Mouse (Mus musculus): ENCODE measurements around the gene Slc25a25. TPM values are rescaled to one million over a fixed set of nuclear protein-coding genes. Genes with fewer than 3 reads are reported as not detected.

Gene Slc25a25
- polyA plus RNA-seq, 1 experiment from 2014 or later = 49.9 TPM

- Histone ChIP-seq H3K27ac (replicated peaks) (no peak overlapping the region), H3K4me1 (replicated peaks) (peaks cover 8% of the 10 kb centered on the region), H3K36me3 (peaks cover 26% of the 10 kb centered on the region), H3K4me2 (no peak overlapping the region), H3K9ac (no peak overlapping the region), H3K27me3 (peaks cover 16% of the 10 kb centered on the region; the same call in 1 of the 2 replicates), H3K4me3 (no peak overlapping the region), H3K9me3 (no peaks in the 10 kb centered on the region)
- no peak for ATAC-seq (ENCODE audit: low read depth)
- 81% methylated on average over 2 of the region's 2 CpGs for WGBS
Observed at GRCm38 (mm10) chr2:32382689-32383088, 68.6 kb downstream of the Slc25a25 start.

- H3K4me1 ChIP-seq (replicated peaks) = peaks cover 8% of the 10 kb centered on the region
- H3K27me3 ChIP-seq = peaks cover 16% of the 10 kb centered on the region; the same call in 1 of the 2 replicates
- peak within 1 kb of the TSS; percentile 63 for H3K4me3 ChIP-seq
- ATAC-seq (ENCODE audit: low read depth) = peak; percentile 84
- WGBS = under 1% methylated on average over 45 of the region's 47 CpGs
- peak within 1 kb of the TSS; percentile 91 for H3K4me2 ChIP-seq
- H3K36me3 ChIP-seq = peaks cover 35% of the 10 kb centered on the region
- peak within 1 kb of the TSS; percentile 61 for H3K27ac ChIP-seq (replicated peaks)
- H3K9ac ChIP-seq = peak within 1 kb of the TSS; percentile 78
- H3K9me3 ChIP-seq = no peaks in the 10 kb centered on the region
Observed at GRCm38 (mm10) chr2:32381775-32382223, 69.4 kb downstream of the Slc25a25 start, which contains the start of gene 1110008P14Rik. TSS of gene 1110008P14Rik (minus strand) at chr2:32381938.

- no peaks in the 10 kb centered on the region for H3K9me3 ChIP-seq
- H3K27me3 ChIP-seq = peaks cover 16% of the 10 kb centered on the region; the same call in 1 of the 2 replicates
- peak; percentile 72 for ATAC-seq (ENCODE audit: low read depth)
- peak overlapping the region; percentile 78 for H3K9ac ChIP-seq
- H3K4me2 ChIP-seq = peak overlapping the region; percentile 91
- peak overlapping the region; percentile 61 for H3K27ac ChIP-seq (replicated peaks)
- peak overlapping the region; percentile 63 for H3K4me3 ChIP-seq
- peaks cover 40% of the 10 kb centered on the region for H3K36me3 ChIP-seq
- H3K4me1 ChIP-seq (replicated peaks) = peaks cover 8% of the 10 kb centered on the region
- 2% methylated on average over 27 of the region's 27 CpGs for WGBS
Observed at GRCm38 (mm10) chr2:32381141-32381774, 70.0 kb downstream of the Slc25a25 start.

- Histone ChIP-seq H3K4me2 (no peak overlapping the region), H3K27ac (replicated peaks) (no peak overlapping the region), H3K4me3 (no peak overlapping the region), H3K9me3 (no peaks in the 10 kb centered on the region), H3K27me3 (peaks cover 16% of the 10 kb centered on the region; the same call in 1 of the 2 replicates), H3K9ac (no peak overlapping the region), H3K4me1 (replicated peaks) (peaks cover 8% of the 10 kb centered on the region), H3K36me3 (peaks cover 52% of the 10 kb centered on the region)
- no peak for ATAC-seq (ENCODE audit: low read depth)
- WGBS = 89% methylated on average over 7 of the region's 7 CpGs
Observed at GRCm38 (mm10) chr2:32380001-32380500, 71.2 kb downstream of the Slc25a25 start.

GRCm38 (mm10) chr2:32376963-32377362 lies 74.3 kb downstream of the Slc25a25 start:
- no peak overlapping the region for H3K4me3 ChIP-seq
- H3K4me2 ChIP-seq = no peak overlapping the region
- ATAC-seq (ENCODE audit: low read depth) = no peak
- WGBS = 91% methylated on average over 10 of the region's 10 CpGs
- no peaks in the 10 kb centered on the region for H3K9me3 ChIP-seq
- no peak overlapping the region for H3K9ac ChIP-seq
- H3K27me3 ChIP-seq = no peaks in the 10 kb centered on the region
- peaks cover 8% of the 10 kb centered on the region for H3K4me1 ChIP-seq (replicated peaks)
- no peak overlapping the region for H3K27ac ChIP-seq (replicated peaks)
- peaks cover 81% of the 10 kb centered on the region for H3K36me3 ChIP-seq

- Histone ChIP-seq H3K9me3 (no peaks in the 10 kb centered on the region), H3K4me1 (replicated peaks) (no peaks in the 10 kb centered on the region), H3K27ac (replicated peaks) (no peak overlapping the region), H3K4me3 (no peak overlapping the region), H3K36me3 (peaks cover 96% of the 10 kb centered on the region), H3K4me2 (no peak overlapping the region), H3K9ac (no peak overlapping the region), H3K27me3 (no peaks in the 10 kb centered on the region)
- WGBS = 89% methylated on average over 13 of the region's 13 CpGs
- ATAC-seq (ENCODE audit: low read depth) = no peak
Observed at GRCm38 (mm10) chr2:32375317-32375940, 75.8 kb downstream of the Slc25a25 start.

- Histone ChIP-seq H3K9me3 (no peaks in the 10 kb centered on the region), H3K9ac (no peak overlapping the region), H3K36me3 (peaks cover 97% of the 10 kb centered on the region), H3K4me3 (no peak overlapping the region), H3K27ac (replicated peaks) (no peak overlapping the region), H3K4me2 (no peak overlapping the region), H3K4me1 (replicated peaks) (no peaks in the 10 kb centered on the region), H3K27me3 (no peaks in the 10 kb centered on the region)
- 95% methylated on average over 10 of the region's 10 CpGs for WGBS
- no peak for ATAC-seq (ENCODE audit: low read depth)
Observed at GRCm38 (mm10) chr2:32374191-32374590, 77.1 kb downstream of the Slc25a25 start.

GRCm38 (mm10) chr2:32367315-32367714 lies 83.9 kb downstream of the Slc25a25 start:
- Histone ChIP-seq H3K27me3 (no peaks in the 10 kb centered on the region), H3K4me1 (replicated peaks) (peaks cover 15% of the 10 kb centered on the region), H3K4me2 (no peak overlapping the region), H3K9ac (no peak overlapping the region), H3K27ac (replicated peaks) (no peak overlapping the region), H3K36me3 (peaks cover 69% of the 10 kb centered on the region), H3K4me3 (no peak overlapping the region), H3K9me3 (no peaks in the 10 kb centered on the region)
- 93% methylated on average over 5 of the region's 5 CpGs for WGBS
- no peak for ATAC-seq (ENCODE audit: low read depth)

Other genes with a start within 250 kb of the Slc25a25 start
- 25.8 and 25.9 TPM in 2 replicates for gene Pomt1, start 214.9 kb downstream of the Slc25a25 start, polyA plus RNA-seq (2015; fragmentation: Nextera tagmentation; extraction: Ambion mirVana)
- 68.3 and 75.5 TPM in 2 replicates for gene Uck1, start 191.3 kb downstream of the Slc25a25 start, polyA plus RNA-seq (2015; fragmentation: Nextera tagmentation; extraction: Ambion mirVana)
- 27.8 and 30.0 TPM in 2 replicates for gene Golga2, start 164.1 kb downstream of the Slc25a25 start, polyA plus RNA-seq (2015; fragmentation: Nextera tagmentation; extraction: Ambion mirVana)
- gene Swi5, start 163.4 kb downstream of the Slc25a25 start, polyA plus RNA-seq (2015; fragmentation: Nextera tagmentation; extraction: Ambion mirVana) = 432 and 483 TPM in 2 replicates
- gene Ciz1, start 99.1 kb downstream of the Slc25a25 start, polyA plus RNA-seq (2015; fragmentation: Nextera tagmentation; extraction: Ambion mirVana) = 49.9 and 51.1 TPM in 2 replicates
- gene Dnm1, start 98.1 kb downstream of the Slc25a25 start, polyA plus RNA-seq (2015; fragmentation: Nextera tagmentation; extraction: Ambion mirVana) = 44.3 and 47.0 TPM in 2 replicates
- gene 1110008P14Rik, start 69.5 kb downstream of the Slc25a25 start, polyA plus RNA-seq (2015; fragmentation: Nextera tagmentation; extraction: Ambion mirVana) = 101 and 135 TPM in 2 replicates
- gene Lcn2, start 63.2 kb downstream of the Slc25a25 start, polyA plus RNA-seq (2015; fragmentation: Nextera tagmentation; extraction: Ambion mirVana) = 0.56 and 1.4 TPM in 2 replicates
- 44.3 and 46.0 TPM in 2 replicates for gene Ptges2, start 55.5 kb downstream of the Slc25a25 start, polyA plus RNA-seq (2015; fragmentation: Nextera tagmentation; extraction: Ambion mirVana)
- 5.1 and 5.6 TPM in 2 replicates for gene Naif1, start 988 bp downstream of the Slc25a25 start, polyA plus RNA-seq (2015; fragmentation: Nextera tagmentation; extraction: Ambion mirVana)
- 7.9 and 9.1 TPM in 2 replicates for gene Fam102a, start 83.9 kb upstream of the Slc25a25 start, polyA plus RNA-seq (2015; fragmentation: Nextera tagmentation; extraction: Ambion mirVana)
- gene Dpm2, start 119.4 kb upstream of the Slc25a25 start, polyA plus RNA-seq (2015; fragmentation: Nextera tagmentation; extraction: Ambion mirVana) = 128 and 143 TPM in 2 replicates
- gene Pip5kl1, start 123.4 kb upstream of the Slc25a25 start, polyA plus RNA-seq (2015; fragmentation: Nextera tagmentation; extraction: Ambion mirVana) = 9.2 and 9.4 TPM in 2 replicates
- gene 9430097D07Rik, start 124.2 kb upstream of the Slc25a25 start, polyA plus RNA-seq (2015; fragmentation: Nextera tagmentation; extraction: Ambion mirVana) = 0.50 and 0.71 TPM in 2 replicates
- gene St6galnac4, start 135.7 kb upstream of the Slc25a25 start, polyA plus RNA-seq (2015; fragmentation: Nextera tagmentation; extraction: Ambion mirVana) = 25.3 and 25.9 TPM in 2 replicates
- 9.4 and 11.0 TPM in 2 replicates for gene St6galnac6, start 148.3 kb upstream of the Slc25a25 start, polyA plus RNA-seq (2015; fragmentation: Nextera tagmentation; extraction: Ambion mirVana)
- gene Ak1, start 170.3 kb upstream of the Slc25a25 start, polyA plus RNA-seq (2015; fragmentation: Nextera tagmentation; extraction: Ambion mirVana) = 74.2 and 75.4 TPM in 2 replicates
- gene Eng, start 195.2 kb upstream of the Slc25a25 start, polyA plus RNA-seq (2015; fragmentation: Nextera tagmentation; extraction: Ambion mirVana) = 28.4 and 31.5 TPM in 2 replicates